Mouse (Mus musculus): ENCODE measurements around the gene Pard3b. TPM values are rescaled to one million over a fixed set of nuclear protein-coding genes. Genes with fewer than 3 reads are reported as not detected.
A peak's percentile ranks its signal among the peaks of the same experiment; 100 is the strongest.

Gene Pard3b
- polyA plus RNA-seq, 1 experiment from 2014 or later, result 11.4 TPM

DNA sequence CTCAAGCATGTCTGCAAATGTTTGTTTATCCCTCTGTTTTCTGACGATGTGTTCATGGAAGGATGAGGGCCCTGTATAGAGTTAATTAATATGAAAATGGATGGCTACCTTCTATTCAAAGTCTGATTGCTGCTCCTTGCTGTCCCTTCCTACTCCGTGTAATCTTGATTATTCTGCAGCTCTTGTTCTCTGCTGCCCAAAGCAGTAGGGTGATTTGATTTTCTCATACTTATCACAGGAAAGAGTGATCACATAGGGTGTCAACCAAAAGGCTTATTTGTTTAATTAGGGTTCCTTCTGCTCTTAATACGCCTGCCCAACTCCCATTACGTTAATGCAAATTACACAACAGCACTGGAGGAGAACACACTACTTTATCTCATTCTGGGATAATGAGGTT, 716.9 kb downstream of the Pard3b start:
- Histone ChIP-seq H3K9ac (ENCODE audit: low read length) (no peak overlapping the region), H3K9me3 (replicated peaks; ENCODE audit: control insufficient read depth, low read length) (no peaks in the 10 kb centered on the region), H3K4me3 (ENCODE audit: low read length) (no peak overlapping the region), H3K36me3 (ENCODE audit: control insufficient read depth, insufficient read depth) (no peaks in the 10 kb centered on the region), H3K4me1 (ENCODE audit: control insufficient read depth, insufficient read depth, low read length) (no peaks in the 10 kb centered on the region), H3K4me2 (ENCODE audit: low read depth, low read length) (no peak overlapping the region), H3K27ac (ENCODE audit: low read length) (no peak overlapping the region), H3K27me3 (ENCODE audit: control insufficient read depth, insufficient read depth, low read length) (no peaks in the 10 kb centered on the region)
- 78% methylated on average over 4 of the region's 4 CpGs for WGBS
- no peak for ATAC-seq (replicated peaks; ENCODE audit: extremely low read depth, insufficient read depth, low FRiP score)

DNA sequence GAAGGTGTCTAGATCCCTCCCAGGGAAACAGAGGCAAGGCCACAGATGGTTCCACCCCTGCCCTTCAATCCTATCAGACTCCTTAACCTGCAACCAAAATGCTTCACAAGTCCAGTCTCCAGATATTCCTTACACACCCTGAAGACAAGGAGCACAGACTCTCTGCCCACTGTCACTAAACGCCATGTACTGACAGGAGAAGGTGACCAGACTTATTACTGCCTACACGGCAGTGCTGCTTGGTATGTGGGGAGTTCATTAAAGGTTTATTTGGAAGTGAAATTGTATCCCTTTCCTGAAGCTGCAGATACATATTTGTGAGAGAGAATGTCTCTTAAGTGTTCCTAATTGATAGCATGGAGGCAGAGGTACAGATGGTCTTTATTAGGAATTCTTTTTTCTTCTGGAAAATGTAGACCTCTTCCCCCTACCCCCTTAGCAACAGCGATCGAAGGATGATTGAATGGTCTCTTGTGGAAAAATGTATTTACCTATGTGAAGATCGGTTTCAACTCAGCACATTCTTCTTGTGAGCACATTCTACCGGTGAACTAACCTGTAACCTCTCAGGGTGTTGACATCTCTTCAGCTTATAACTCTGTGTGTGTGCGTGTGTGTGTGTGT, 735.9 kb downstream of the Pard3b start:
- Histone ChIP-seq H3K27ac (ENCODE audit: low read length) (no peak overlapping the region), H3K27me3 (ENCODE audit: control insufficient read depth, insufficient read depth, low read length) (no peaks in the 10 kb centered on the region), H3K9ac (ENCODE audit: low read length) (no peak overlapping the region), H3K36me3 (ENCODE audit: control insufficient read depth, insufficient read depth) (no peaks in the 10 kb centered on the region), H3K4me2 (ENCODE audit: low read depth, low read length) (no peak overlapping the region), H3K9me3 (replicated peaks; ENCODE audit: control insufficient read depth, low read length) (no peaks in the 10 kb centered on the region; the same call in 1 of the 2 replicates), H3K4me3 (ENCODE audit: low read length) (no peak overlapping the region), H3K4me1 (ENCODE audit: control insufficient read depth, insufficient read depth, low read length) (peaks cover 10% of the 10 kb centered on the region)
- WGBS, result 65% methylated on average over 7 of the region's 7 CpGs
- ATAC-seq (replicated peaks; ENCODE audit: extremely low read depth, insufficient read depth, low FRiP score), result no peak

DNA sequence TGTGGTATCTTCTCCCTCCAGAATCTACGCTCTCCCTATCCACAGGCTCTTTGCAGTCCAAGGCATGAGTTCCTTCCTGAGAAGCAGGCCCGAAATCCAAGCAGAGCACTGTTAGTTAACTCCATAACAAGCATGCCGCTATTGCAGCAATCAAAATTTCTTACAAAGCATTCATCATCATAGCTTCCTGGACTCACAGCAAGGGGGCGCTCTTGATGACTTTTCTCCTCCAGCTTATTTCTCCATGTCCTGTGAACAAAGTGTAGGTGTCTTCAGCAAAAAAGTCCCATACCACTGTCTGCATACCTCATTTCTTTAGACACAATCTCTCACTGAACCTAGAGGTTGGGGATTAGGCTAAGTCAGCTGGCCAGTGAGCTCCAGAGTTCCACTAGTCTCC, 739.7 kb downstream of the Pard3b start:
- Histone ChIP-seq H3K9me3 (replicated peaks; ENCODE audit: control insufficient read depth, low read length) (no peaks in the 10 kb centered on the region; the same call in 1 of the 2 replicates), H3K4me2 (ENCODE audit: low read depth, low read length) (no peak overlapping the region), H3K36me3 (ENCODE audit: control insufficient read depth, insufficient read depth) (no peaks in the 10 kb centered on the region), H3K9ac (ENCODE audit: low read length) (no peak overlapping the region), H3K4me3 (ENCODE audit: low read length) (no peak overlapping the region), H3K4me1 (ENCODE audit: control insufficient read depth, insufficient read depth, low read length) (peaks cover 15% of the 10 kb centered on the region), H3K27me3 (ENCODE audit: control insufficient read depth, insufficient read depth, low read length) (no peaks in the 10 kb centered on the region), H3K27ac (ENCODE audit: low read length) (no peak overlapping the region)
- WGBS, result 84% methylated on average over 4 of the region's 4 CpGs
- no peak for ATAC-seq (replicated peaks; ENCODE audit: extremely low read depth, insufficient read depth, low FRiP score)

DNA sequence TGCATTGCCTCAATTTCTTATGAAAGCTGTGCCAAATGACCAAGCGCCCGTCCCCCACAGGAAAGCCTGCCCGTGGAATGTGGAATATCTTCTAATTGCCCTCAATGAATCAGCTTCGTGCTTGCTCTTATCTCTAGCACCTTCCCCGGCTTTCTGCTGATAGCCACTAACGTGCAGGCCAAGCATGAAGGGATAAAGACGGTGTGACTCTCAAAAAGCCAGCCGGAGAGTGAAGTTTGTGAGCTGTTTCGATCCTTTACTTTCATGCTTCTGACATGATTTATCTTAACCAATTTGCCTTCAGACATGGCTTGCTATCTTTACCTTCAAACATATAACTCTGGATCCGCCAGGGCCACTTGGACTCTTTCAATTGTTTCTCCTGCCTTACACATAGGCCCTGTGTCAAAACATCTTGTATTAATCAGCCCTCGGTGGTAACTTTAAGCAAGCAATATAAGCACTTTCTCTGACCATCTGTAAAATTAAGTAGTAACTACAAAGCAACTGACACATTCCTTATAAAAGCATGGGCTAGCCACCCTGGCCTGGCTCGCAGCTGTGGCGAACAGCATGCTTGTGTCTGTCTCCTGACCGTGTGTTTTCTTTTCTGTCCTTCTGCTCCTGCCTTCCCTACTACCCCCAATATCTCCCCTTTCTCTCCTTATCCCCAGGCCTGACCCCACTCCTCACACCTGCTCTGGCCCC, 744.3 kb downstream of the Pard3b start:
- 28% methylated on average over 14 of the region's 14 CpGs for WGBS
- Histone ChIP-seq H3K27ac (ENCODE audit: low read length) (no peak overlapping the region), H3K36me3 (ENCODE audit: control insufficient read depth, insufficient read depth) (no peaks in the 10 kb centered on the region), H3K9me3 (replicated peaks; ENCODE audit: control insufficient read depth, low read length) (peaks cover 2% of the 10 kb centered on the region; the same call in 1 of the 2 replicates), H3K4me1 (ENCODE audit: control insufficient read depth, insufficient read depth, low read length) (peaks cover 5% of the 10 kb centered on the region; the same call in 1 of the 2 replicates), H3K4me2 (ENCODE audit: low read depth, low read length) (peak overlapping the region; percentile 40), H3K27me3 (ENCODE audit: control insufficient read depth, insufficient read depth, low read length) (no peaks in the 10 kb centered on the region), H3K4me3 (ENCODE audit: low read length) (no peak overlapping the region; the same call in 1 of the 2 replicates), H3K9ac (ENCODE audit: low read length) (no peak overlapping the region)
- no peak for ATAC-seq (replicated peaks; ENCODE audit: extremely low read depth, insufficient read depth, low FRiP score)

DNA sequence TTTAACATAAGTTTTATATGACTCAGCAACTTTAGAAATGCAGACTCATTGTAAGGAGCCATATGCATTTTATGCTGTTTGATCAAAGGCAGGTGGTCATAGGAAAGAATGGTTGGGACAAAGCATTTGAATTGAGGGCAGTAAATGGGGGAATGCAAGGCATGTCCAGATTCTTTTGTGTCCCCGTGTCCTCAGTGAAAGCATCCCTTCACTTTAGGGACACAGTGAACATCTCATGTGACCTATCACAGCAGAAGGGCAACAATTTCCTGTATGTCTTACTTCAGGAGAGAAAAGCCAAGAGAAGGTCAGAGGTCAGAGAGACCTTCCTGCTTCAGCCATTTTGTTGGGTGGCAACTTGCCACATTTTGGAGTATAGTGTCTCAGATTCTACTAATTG, 745.6 kb downstream of the Pard3b start:
- H3K4me2 ChIP-seq (ENCODE audit: low read depth, low read length), result no peak overlapping the region
- H3K27ac ChIP-seq (ENCODE audit: low read length), result no peak overlapping the region
- H3K9ac ChIP-seq (ENCODE audit: low read length), result no peak overlapping the region
- H3K4me1 ChIP-seq (ENCODE audit: control insufficient read depth, insufficient read depth, low read length), result peaks cover 5% of the 10 kb centered on the region; the same call in 1 of the 2 replicates
- H3K27me3 ChIP-seq (ENCODE audit: control insufficient read depth, insufficient read depth, low read length), result no peaks in the 10 kb centered on the region
- H3K36me3 ChIP-seq (ENCODE audit: control insufficient read depth, insufficient read depth), result no peaks in the 10 kb centered on the region
- H3K9me3 ChIP-seq (replicated peaks; ENCODE audit: control insufficient read depth, low read length), result 0 out of 2 replicates have a peak, but pooled peaks cover 2% of the 10 kb centered on the region
- 91% methylated on average over 1 of the region's 1 CpGs for WGBS
- ATAC-seq (replicated peaks; ENCODE audit: extremely low read depth, insufficient read depth, low FRiP score), result no peak
- H3K4me3 ChIP-seq (ENCODE audit: low read length), result no peak overlapping the region

DNA sequence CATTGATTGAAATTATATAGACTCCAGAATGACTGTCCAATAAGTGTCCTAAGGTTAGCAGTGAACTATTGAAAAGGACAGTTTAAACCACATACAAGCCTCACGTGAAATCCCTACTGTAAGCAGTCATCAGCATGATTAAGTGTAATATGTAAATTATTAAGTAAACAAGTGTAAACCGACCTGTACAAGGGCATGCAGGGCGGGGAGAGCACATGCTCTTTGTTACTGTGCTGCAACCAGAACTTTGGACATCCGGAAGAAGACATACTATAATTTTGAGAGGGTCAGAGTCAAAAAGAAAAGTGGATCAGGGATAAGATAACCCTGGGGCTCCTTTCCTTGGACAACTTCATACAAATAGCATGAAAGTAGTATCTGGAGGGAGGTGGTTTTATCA, 749.4 kb downstream of the Pard3b start:
- Histone ChIP-seq H3K27ac (ENCODE audit: low read length) (no peak overlapping the region), H3K4me2 (ENCODE audit: low read depth, low read length) (no peak overlapping the region), H3K36me3 (ENCODE audit: control insufficient read depth, insufficient read depth) (no peaks in the 10 kb centered on the region), H3K4me3 (ENCODE audit: low read length) (no peak overlapping the region), H3K9ac (ENCODE audit: low read length) (no peak overlapping the region), H3K4me1 (ENCODE audit: control insufficient read depth, insufficient read depth, low read length) (peaks cover under 1% of the 10 kb centered on the region; the same call in 1 of the 2 replicates), H3K27me3 (ENCODE audit: control insufficient read depth, insufficient read depth, low read length) (no peaks in the 10 kb centered on the region), H3K9me3 (replicated peaks; ENCODE audit: control insufficient read depth, low read length) (0 out of 2 replicates have a peak, but pooled peaks cover 2% of the 10 kb centered on the region)
- WGBS, result 72% methylated on average over 4 of the region's 4 CpGs
- ATAC-seq (replicated peaks; ENCODE audit: extremely low read depth, insufficient read depth, low FRiP score), result no peak

DNA sequence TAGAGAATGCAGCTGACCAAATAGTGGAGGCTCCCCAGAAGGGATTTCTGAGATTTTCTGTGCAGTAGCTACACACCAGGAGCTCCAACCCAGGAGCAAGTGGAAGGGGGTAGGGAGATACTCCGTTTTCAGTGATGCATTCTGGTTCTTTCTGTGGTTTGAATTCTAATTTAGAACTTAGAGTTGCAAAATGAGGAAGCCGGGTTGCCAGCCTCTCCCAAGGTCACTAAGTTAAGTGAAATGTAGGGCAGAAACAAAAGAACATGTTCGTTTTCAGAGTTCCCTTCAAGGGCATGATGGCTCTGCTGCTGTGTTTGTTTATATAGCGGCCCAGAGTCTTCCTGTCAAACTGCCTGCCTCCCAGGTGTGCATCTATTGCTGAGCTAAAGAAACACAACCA, 754.2 kb downstream of the Pard3b start:
- Histone ChIP-seq H3K4me2 (ENCODE audit: low read depth, low read length) (no peak overlapping the region), H3K27me3 (ENCODE audit: control insufficient read depth, insufficient read depth, low read length) (no peaks in the 10 kb centered on the region), H3K4me3 (ENCODE audit: low read length) (no peak overlapping the region), H3K27ac (ENCODE audit: low read length) (no peak overlapping the region), H3K4me1 (ENCODE audit: control insufficient read depth, insufficient read depth, low read length) (no peaks in the 10 kb centered on the region), H3K36me3 (ENCODE audit: control insufficient read depth, insufficient read depth) (no peaks in the 10 kb centered on the region), H3K9ac (ENCODE audit: low read length) (no peak overlapping the region), H3K9me3 (replicated peaks; ENCODE audit: control insufficient read depth, low read length) (no peaks in the 10 kb centered on the region)
- no peak for ATAC-seq (replicated peaks; ENCODE audit: extremely low read depth, insufficient read depth, low FRiP score)
- 47% methylated on average over 4 of the region's 4 CpGs for WGBS

DNA sequence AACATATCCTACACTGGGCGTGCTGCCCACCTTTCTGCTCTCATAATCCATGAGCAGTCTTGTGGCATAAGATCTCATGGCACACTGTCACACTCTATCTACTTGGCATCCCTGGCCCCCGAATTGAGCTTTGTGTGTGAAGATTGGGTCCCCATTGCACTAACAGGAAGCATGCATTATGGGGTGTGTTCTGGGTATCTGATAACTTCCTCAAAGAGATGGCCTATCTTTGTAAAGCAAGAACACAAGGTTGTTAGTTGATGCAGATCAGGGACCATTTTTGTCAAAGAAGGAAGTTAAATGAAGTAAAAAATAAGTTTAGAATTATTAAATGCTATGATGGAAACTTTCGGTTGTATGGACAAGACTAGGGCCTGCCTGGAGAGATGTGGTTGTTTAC, 755.9 kb downstream of the Pard3b start:
- 77% methylated on average over 3 of the region's 3 CpGs for WGBS
- Histone ChIP-seq H3K4me1 (ENCODE audit: control insufficient read depth, insufficient read depth, low read length) (no peaks in the 10 kb centered on the region), H3K4me3 (ENCODE audit: low read length) (no peak overlapping the region), H3K27ac (ENCODE audit: low read length) (no peak overlapping the region), H3K4me2 (ENCODE audit: low read depth, low read length) (no peak overlapping the region), H3K27me3 (ENCODE audit: control insufficient read depth, insufficient read depth, low read length) (no peaks in the 10 kb centered on the region), H3K9ac (ENCODE audit: low read length) (no peak overlapping the region), H3K36me3 (ENCODE audit: control insufficient read depth, insufficient read depth) (no peaks in the 10 kb centered on the region), H3K9me3 (replicated peaks; ENCODE audit: control insufficient read depth, low read length) (no peaks in the 10 kb centered on the region)
- ATAC-seq (replicated peaks; ENCODE audit: extremely low read depth, insufficient read depth, low FRiP score), result no peak

DNA sequence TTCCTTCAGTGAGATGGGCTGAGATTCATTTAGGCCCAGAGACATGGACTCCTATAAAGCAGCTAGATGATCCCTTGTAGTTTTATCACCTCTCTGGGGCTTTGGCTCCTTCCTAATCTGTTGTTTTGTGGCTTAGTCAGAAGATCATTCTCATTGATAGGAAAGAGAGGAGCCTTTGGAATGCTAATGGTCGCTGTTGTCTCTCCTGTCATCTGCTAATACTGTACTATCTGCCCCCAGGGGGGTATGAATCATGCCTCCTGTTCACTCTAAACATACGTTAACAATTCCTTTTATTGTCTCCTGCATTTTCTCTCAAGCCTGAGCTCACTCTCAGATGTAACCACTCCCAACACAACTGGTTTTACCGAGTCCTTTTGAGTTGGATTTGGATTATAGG, 759.6 kb downstream of the Pard3b start:
- no peaks in the 10 kb centered on the region for H3K4me1 ChIP-seq (ENCODE audit: control insufficient read depth, insufficient read depth, low read length)
- WGBS, result 26% methylated on average over 3 of the region's 3 CpGs

More for the DNA sequence above, 759.6 kb downstream of the Pard3b start:
- no peak for ATAC-seq (replicated peaks; ENCODE audit: extremely low read depth, insufficient read depth, low FRiP score)
- Histone ChIP-seq H3K4me2 (ENCODE audit: low read depth, low read length) (no peak overlapping the region), H3K27ac (ENCODE audit: low read length) (no peak overlapping the region), H3K4me3 (ENCODE audit: low read length) (no peak overlapping the region), H3K9ac (ENCODE audit: low read length) (no peak overlapping the region), H3K27me3 (ENCODE audit: control insufficient read depth, insufficient read depth, low read length) (no peaks in the 10 kb centered on the region), H3K36me3 (ENCODE audit: control insufficient read depth, insufficient read depth) (no peaks in the 10 kb centered on the region), H3K9me3 (replicated peaks; ENCODE audit: control insufficient read depth, low read length) (no peaks in the 10 kb centered on the region)

All from heart, embryonic 16.5 days (tissue).